Mouse (Mus musculus): Measurements from ENCODE around the gene Aspscr1. TPM values are rescaled to one million over a fixed set of nuclear protein-coding genes. Genes with fewer than 3 reads are reported as not detected.

The Aspscr1 gene
- polyA plus RNA-seq, 1 experiment, result 50.9 TPM

DNA sequence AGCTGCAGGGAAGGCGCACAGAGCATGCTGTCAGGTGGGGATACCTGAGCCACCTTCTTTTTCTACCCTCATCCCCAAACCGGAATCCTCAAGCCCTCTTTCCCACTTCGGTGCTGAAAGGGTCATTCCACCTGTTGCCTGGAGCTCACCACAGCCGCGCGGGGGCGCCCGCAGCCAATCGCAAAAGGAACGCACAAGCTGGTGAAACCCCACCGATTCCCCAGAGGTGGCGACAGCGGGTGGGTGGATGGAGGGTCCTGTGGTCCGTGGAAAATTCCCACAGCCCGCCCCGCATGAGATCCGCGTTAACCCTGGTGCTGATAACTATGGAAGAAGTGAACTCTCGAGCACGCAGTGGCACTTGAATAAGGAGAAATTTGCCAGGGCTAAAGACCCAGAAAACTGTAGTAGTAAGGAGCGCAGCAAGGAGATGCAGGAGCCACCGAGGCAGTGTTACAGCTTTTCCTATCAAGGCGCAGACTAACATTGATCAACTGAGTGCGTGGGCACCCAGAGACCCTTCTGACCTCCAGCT, 13.8 kb upstream of the Aspscr1 start:
- peaks cover 4% of the 10 kb centered on the region for H3K4me1 ChIP-seq (ENCODE audit: control insufficient read depth)
- TF ChIP-seq GATA1 (IDR thresholded peaks at IDR 0.05; ENCODE audit: low read length) (no peak), TAL1 (IDR thresholded peaks at IDR 0.05; ENCODE audit: low read length) (no peak)
- H3K9me3 ChIP-seq (ENCODE audit: control insufficient read depth, low read length), result peaks cover 9% of the 10 kb centered on the region; the same call in 1 of the 2 replicates
- H3K36me3 ChIP-seq (ENCODE audit: control insufficient read depth), result no peaks in the 10 kb centered on the region
- no peak overlapping the region for H3K4me3 ChIP-seq (replicated peaks)
- H3K27me3 ChIP-seq (ENCODE audit: control insufficient read depth), result peaks cover 91% of the 10 kb centered on the region

DNA sequence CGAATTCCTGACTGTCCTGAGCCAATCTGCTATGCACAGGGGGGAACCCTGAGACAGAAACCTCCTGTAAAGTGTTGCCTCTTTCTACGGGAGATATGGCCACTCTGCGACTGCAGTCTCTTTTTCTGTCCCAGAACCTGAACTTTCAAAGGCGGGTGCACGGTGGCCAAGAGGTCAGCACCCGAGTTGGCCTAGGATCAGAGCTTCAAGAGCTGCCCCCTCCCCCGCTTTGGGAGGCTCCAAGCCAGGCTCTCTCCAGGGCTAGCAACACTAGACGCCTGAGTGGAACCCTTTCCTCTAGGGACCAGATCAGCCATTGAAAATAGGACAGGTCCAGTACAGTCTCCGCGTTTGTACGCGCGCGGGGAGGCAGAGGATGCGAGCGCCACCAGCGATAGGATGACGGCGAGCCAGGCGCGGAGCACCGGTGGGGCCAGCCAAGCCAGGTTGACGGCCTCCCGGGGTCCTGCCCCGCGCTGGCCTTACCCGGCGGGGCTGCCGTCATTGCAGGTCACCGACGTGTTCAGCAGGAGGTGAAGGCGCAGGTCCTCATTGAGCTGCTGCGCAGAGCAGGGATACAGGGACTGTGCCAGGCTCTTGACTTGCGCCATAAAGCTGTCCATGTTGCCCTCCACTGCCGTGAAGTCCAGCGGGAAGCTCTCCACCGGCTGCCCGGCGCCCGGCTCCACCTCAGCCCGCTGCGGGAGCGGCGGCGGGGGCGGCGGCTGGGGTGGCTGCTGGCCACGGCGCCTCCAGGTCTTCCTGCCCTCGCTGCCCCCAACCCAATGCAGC, 13.1 kb upstream of the Aspscr1 start:
- Histone ChIP-seq H3K27me3 (ENCODE audit: control insufficient read depth) (peaks cover 92% of the 10 kb centered on the region), H3K4me3 (replicated peaks) (no peak overlapping the region), H3K36me3 (ENCODE audit: control insufficient read depth) (no peaks in the 10 kb centered on the region), H3K9me3 (ENCODE audit: control insufficient read depth, low read length) (peaks cover 9% of the 10 kb centered on the region; the same call in 1 of the 2 replicates), H3K4me1 (ENCODE audit: control insufficient read depth) (peaks cover 2% of the 10 kb centered on the region)
- TF ChIP-seq GATA1 (IDR thresholded peaks at IDR 0.05; ENCODE audit: low read length) (no peak), TAL1 (IDR thresholded peaks at IDR 0.05; ENCODE audit: low read length) (no peak)

DNA sequence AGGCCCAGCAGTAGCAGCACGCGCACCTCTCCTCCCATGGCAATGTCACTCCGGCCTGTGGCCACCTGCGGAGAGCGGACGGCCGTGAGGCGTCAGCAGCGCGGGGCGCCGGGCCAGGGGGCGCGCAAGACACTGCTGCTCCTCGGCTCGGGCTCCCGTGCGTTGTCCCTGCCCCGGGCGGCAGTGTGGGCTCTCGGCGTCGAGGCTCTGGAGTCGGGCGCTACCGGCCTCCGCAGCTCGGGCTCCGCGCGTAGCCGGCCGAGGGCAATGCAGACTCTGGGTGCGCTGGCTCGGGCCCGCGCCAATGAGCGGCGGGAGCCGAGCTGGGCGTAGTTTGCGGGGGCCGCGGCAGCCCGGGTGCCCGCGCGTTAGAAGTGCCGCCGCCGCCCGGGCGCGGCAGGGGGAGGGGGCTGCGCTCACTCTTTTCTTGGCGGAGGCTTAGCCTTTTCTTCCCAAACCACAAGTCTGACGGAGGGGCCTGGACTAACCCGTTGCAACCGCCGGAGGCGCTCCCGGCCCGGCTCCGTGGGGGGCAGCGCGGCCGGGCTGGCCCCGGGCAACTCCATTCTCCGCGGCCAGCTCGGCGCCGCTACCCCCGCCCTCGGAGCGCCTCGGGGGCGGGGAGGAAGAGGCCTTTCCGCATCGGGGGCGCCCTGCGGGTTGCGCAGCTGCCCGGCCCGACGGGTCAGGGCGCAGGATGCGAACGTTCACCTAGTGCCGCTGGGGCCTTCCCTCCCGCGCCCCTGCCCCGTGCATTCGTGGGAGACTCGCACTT, 12.3 kb upstream of the Aspscr1 start:
- TF ChIP-seq GATA1 (IDR thresholded peaks at IDR 0.05; ENCODE audit: low read length) (no peak), TAL1 (IDR thresholded peaks at IDR 0.05; ENCODE audit: low read length) (no peak)
- H3K4me3 ChIP-seq (replicated peaks), result no peak overlapping the region
- peaks cover 9% of the 10 kb centered on the region; the same call in 1 of the 2 replicates for H3K9me3 ChIP-seq (ENCODE audit: control insufficient read depth, low read length)
- peaks cover 98% of the 10 kb centered on the region for H3K27me3 ChIP-seq (ENCODE audit: control insufficient read depth)
- H3K4me1 ChIP-seq (ENCODE audit: control insufficient read depth), result peaks cover 4% of the 10 kb centered on the region
- no peaks in the 10 kb centered on the region for H3K36me3 ChIP-seq (ENCODE audit: control insufficient read depth)

DNA sequence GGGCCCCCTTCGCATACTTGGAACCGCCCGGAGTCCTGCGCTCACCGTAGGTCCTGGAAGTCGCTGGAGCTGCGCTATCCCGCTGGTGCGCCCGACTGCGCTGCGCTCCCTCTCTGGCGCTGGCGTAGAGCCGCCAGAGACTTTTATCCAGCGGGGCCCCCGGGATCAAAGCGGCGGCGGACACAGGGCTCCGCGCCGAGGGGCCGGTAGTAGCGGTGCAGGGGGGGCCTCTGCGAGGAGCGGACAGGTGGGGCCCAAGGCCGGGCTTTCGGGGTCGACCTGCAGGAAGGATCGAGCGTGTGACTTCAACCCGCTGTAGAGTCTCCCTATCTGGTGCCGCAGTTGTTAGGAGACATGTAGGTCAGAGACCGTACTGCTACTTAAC, 11.7 kb upstream of the Aspscr1 start, which contains the start of gene Notum:
Gene Notum, minus strand, starts transcription at position 100 of the 385 bp plus-strand sequence.
- H3K27me3 ChIP-seq (ENCODE audit: control insufficient read depth), result peaks cover 96% of the 10 kb centered on the region
- no peaks in the 10 kb centered on the region for H3K36me3 ChIP-seq (ENCODE audit: control insufficient read depth)
- H3K9me3 ChIP-seq (ENCODE audit: control insufficient read depth, low read length), result peaks cover 9% of the 10 kb centered on the region; the same call in 1 of the 2 replicates
- H3K4me3 ChIP-seq (replicated peaks), result no peak within 1 kb of the TSS
- TF ChIP-seq GATA1 (IDR thresholded peaks at IDR 0.05; ENCODE audit: low read length) (no peak), TAL1 (IDR thresholded peaks at IDR 0.05; ENCODE audit: low read length) (no peak)
- H3K4me1 ChIP-seq (ENCODE audit: control insufficient read depth), result peaks cover 4% of the 10 kb centered on the region

DNA sequence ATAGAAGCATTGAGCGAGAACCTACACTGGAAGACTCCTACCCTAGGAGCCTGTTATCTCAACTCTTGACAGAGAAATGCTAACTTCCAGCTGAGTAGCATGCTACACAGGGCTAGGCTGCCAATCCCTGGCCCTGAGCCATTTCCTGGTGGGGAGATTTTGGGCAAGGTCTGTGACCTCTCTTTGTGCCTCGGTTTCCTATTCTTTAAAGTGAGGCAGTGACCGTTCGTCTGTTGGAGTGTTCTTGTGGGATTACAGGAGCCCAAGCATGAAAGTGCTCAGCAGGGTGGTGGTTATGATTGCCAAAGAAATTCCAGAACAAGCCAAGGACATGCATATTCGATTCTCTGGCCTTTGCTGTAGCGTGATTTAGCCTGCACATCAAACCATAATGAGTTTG, 10.0 kb upstream of the Aspscr1 start:
- H3K27me3 ChIP-seq (ENCODE audit: control insufficient read depth), result peaks cover 87% of the 10 kb centered on the region
- TF ChIP-seq GATA1 (IDR thresholded peaks at IDR 0.05; ENCODE audit: low read length) (no peak), TAL1 (IDR thresholded peaks at IDR 0.05; ENCODE audit: low read length) (no peak)
- H3K36me3 ChIP-seq (ENCODE audit: control insufficient read depth), result no peaks in the 10 kb centered on the region
- peaks cover 4% of the 10 kb centered on the region for H3K4me1 ChIP-seq (ENCODE audit: control insufficient read depth)
- peaks cover 9% of the 10 kb centered on the region; the same call in 1 of the 2 replicates for H3K9me3 ChIP-seq (ENCODE audit: control insufficient read depth, low read length)
- H3K4me3 ChIP-seq (replicated peaks), result no peak overlapping the region

DNA sequence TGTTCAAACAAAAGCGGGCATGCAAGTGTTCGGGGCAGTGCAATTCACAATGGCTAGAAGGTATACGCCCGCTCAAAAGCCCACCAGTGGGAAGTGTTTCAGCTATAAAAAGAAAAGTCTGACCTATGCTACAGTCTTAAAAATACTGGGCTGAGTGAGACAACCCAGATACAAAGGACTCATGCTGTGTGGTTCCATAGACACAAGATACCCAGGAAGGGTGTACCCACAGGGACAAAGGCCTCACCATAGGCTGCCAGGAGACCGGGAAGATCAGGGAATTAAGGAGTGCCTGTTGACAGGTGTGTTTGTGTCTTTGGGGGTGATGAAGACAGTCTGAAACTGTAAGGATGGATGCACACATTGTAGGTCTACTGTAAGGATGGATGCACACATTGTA, 9.1 kb upstream of the Aspscr1 start:
- TF ChIP-seq TAL1 (IDR thresholded peaks at IDR 0.05; ENCODE audit: low read length) (no peak), GATA1 (IDR thresholded peaks at IDR 0.05; ENCODE audit: low read length) (no peak)
- H3K4me1 ChIP-seq (ENCODE audit: control insufficient read depth), result peaks cover 4% of the 10 kb centered on the region
- no peaks in the 10 kb centered on the region for H3K36me3 ChIP-seq (ENCODE audit: control insufficient read depth)
- H3K27me3 ChIP-seq (ENCODE audit: control insufficient read depth), result peaks cover 78% of the 10 kb centered on the region
- H3K4me3 ChIP-seq (replicated peaks), result no peak overlapping the region
- peaks cover 9% of the 10 kb centered on the region; the same call in 1 of the 2 replicates for H3K9me3 ChIP-seq (ENCODE audit: control insufficient read depth, low read length)

DNA sequence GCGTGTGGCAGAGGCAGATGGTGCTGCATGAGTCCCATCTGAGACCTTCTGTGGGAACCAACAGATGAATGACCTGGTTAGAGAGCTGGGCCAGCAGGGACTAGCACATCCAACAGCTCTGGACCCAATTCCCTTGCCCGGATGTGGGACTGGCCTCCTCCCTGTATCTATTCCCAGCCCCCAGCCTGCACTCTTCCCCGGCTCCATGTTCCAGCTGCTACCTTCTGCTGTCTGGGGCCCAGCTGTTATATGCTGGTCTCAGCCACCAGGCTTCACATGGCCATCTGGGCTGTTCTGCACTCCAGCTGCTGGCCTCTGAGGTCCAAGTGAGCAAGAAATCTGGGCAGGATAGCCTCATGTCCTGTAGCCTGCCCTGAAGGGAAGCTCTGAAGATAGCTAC, 7.4 kb upstream of the Aspscr1 start:
- TF ChIP-seq GATA1 (IDR thresholded peaks at IDR 0.05; ENCODE audit: low read length), result no peak
- no peak for TF ChIP-seq TAL1 (IDR thresholded peaks at IDR 0.05; ENCODE audit: low read length)
- peaks cover 69% of the 10 kb centered on the region for H3K27me3 ChIP-seq (ENCODE audit: control insufficient read depth)
- H3K4me1 ChIP-seq (ENCODE audit: control insufficient read depth), result peaks cover 4% of the 10 kb centered on the region
- peaks cover 3% of the 10 kb centered on the region; the same call in 1 of the 2 replicates for H3K9me3 ChIP-seq (ENCODE audit: control insufficient read depth, low read length)
- no peaks in the 10 kb centered on the region for H3K36me3 ChIP-seq (ENCODE audit: control insufficient read depth)
- H3K4me3 ChIP-seq (replicated peaks), result no peak overlapping the region

DNA sequence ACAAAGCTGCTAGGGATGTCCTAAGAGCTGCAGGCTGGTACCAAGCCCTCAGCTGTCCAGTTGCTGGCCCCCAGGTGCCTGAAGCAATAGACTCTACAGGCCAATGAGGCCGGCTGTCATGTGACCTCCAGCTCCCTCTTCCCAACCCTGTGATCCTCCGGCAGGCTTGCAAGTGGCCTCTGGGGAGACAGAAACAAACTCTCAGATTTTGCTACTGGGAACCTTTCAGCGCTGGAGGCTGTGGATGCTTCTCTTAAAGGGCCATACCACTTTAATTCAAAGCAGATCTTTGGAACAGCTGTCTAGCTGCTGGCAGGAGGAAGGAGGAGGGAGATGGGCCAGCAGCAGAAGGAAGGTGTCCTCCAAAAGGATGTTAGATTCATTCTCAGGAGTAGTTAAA, 6.2 kb upstream of the Aspscr1 start:
- no peak for TF ChIP-seq TAL1 (IDR thresholded peaks at IDR 0.05; ENCODE audit: low read length)
- TF ChIP-seq GATA1 (IDR thresholded peaks at IDR 0.05; ENCODE audit: low read length), result no peak
- H3K4me1 ChIP-seq (ENCODE audit: control insufficient read depth), result peaks cover 2% of the 10 kb centered on the region; the same call in 1 of the 2 replicates
- H3K4me3 ChIP-seq (replicated peaks), result no peak overlapping the region
- H3K36me3 ChIP-seq (ENCODE audit: control insufficient read depth), result no peaks in the 10 kb centered on the region
- no peaks in the 10 kb centered on the region; the same call in 1 of the 2 replicates for H3K9me3 ChIP-seq (ENCODE audit: control insufficient read depth, low read length)
- H3K27me3 ChIP-seq (ENCODE audit: control insufficient read depth), result peaks cover 56% of the 10 kb centered on the region

Data from erythroblast, embryonic 14.5 days (primary cell).